Mouse (Mus musculus) forebrain, embryonic 16.5 days (tissue): Measurements from ENCODE around the gene Cpne6. TPM values are rescaled to one million over a fixed set of nuclear protein-coding genes. Genes with fewer than 3 reads are reported as not detected.

Experiments
- ATAC-seq: fragments of 200-750 bp; cut with Nextera tagmentation; 2 replicates; pipeline ENCODE4 v1.8.0; 2017; ENCODE audit warnings: mild to moderate bottlenecking, moderate library complexity
- H3K27ac ChIP-seq: fragments of 300-500 bp; sonication (generic); 2 replicates; pipeline ENCODE4 v1.5.1; 2014; ENCODE audit warnings: low read length, control low read depth
- H3K27me3 ChIP-seq: fragments of 300-500 bp; sonication (generic); replicated peaks from 2 replicates; pipeline ENCODE4 v1.6.1; 2014; ENCODE audit warnings: low read length; ENCODE audit not compliant: control insufficient read depth, insufficient read depth
- H3K36me3 ChIP-seq: fragments of 300-500 bp; sonication (generic); 2 replicates; pipeline ENCODE4 v1.6.1; 2014; ENCODE audit not compliant: control insufficient read depth, insufficient read depth
- H3K4me1 ChIP-seq: fragments of 300-500 bp; sonication (generic); replicated peaks from 2 replicates; pipeline ENCODE4 v1.6.1; 2014; ENCODE audit warnings: low read length; ENCODE audit not compliant: control insufficient read depth, insufficient read depth
- H3K4me2 ChIP-seq: fragments of 300-500 bp; sonication (generic); 2 replicates; pipeline ENCODE4 v1.6.1; 2014; ENCODE audit warnings: mild to moderate bottlenecking, low read length, control low read depth
- H3K4me3 ChIP-seq: fragments of 300-500 bp; sonication (generic); replicated peaks from 2 replicates; pipeline ENCODE4 v1.5.1; 2014; ENCODE audit warnings: mild to moderate bottlenecking, low read length, control low read depth
- H3K9ac ChIP-seq: fragments of 300-500 bp; sonication (generic); replicated peaks from 2 replicates; pipeline ENCODE4 v1.6.1; 2014; ENCODE audit warnings: low read depth, low read length, control low read depth
- H3K9me3 ChIP-seq: fragments of 300-500 bp; sonication (generic); 2 replicates; pipeline ENCODE4 v1.6.1; 2016; ENCODE audit warnings: low read length; ENCODE audit not compliant: control insufficient read depth
- WGBS: fragments of 180-500 bp; shearing (Covaris S2); extraction: QIAGEN DNeasy Blood & Tissue Kit; methylation state at CpG from one replicate; pipeline ENCODE4 v1.1.7; 2014; 5-methylcytosine and 5-hydroxymethylcytosine counted together
- polyA plus RNA-seq: library from polyadenylated mRNA; unstranded; fragments of >200 nt; fragmentation: Nextera tagmentation; extraction: Ambion mirVana; gene quantifications from 2 replicates; pipeline ENCODE4 v1.2.1, GENCODE M21; 2015

The Cpne6 gene
- polyA plus RNA-seq, 1 experiment from 2014 or later, result 18.0 TPM

- H3K4me3 ChIP-seq, result peak overlapping the region; percentile 63
- no peaks in the 10 kb centered on the region for H3K36me3 ChIP-seq
- H3K27me3 ChIP-seq, result no peaks in the 10 kb centered on the region
- H3K27ac ChIP-seq, result peak overlapping the region; percentile 67
- H3K9ac ChIP-seq, result peak overlapping the region; percentile 76
- WGBS, result 5% methylated on average over 10 of the region's 10 CpGs
- H3K4me1 ChIP-seq, result peaks cover 26% of the 10 kb centered on the region
- ATAC-seq, result peak; percentile 62
- H3K9me3 ChIP-seq, result no peaks in the 10 kb centered on the region
- peak overlapping the region; percentile 83 for H3K4me2 ChIP-seq
Measured at GRCm38 (mm10) chr14:55540787-55541321, 30.6 kb downstream of the Cpne6 start.

- no peak overlapping the region for H3K27ac ChIP-seq
- H3K9me3 ChIP-seq, result no peaks in the 10 kb centered on the region
- no peaks in the 10 kb centered on the region for H3K36me3 ChIP-seq
- H3K4me1 ChIP-seq, result peaks cover 26% of the 10 kb centered on the region
- no peaks in the 10 kb centered on the region for H3K27me3 ChIP-seq
- H3K9ac ChIP-seq, result no peak overlapping the region
- no peak overlapping the region for H3K4me2 ChIP-seq
- no peak for ATAC-seq
- WGBS, result 97% methylated on average over 12 of the region's 12 CpGs
- H3K4me3 ChIP-seq, result no peak overlapping the region
Measured at GRCm38 (mm10) chr14:55542268-55542667, 32.0 kb downstream of the Cpne6 start.

- ATAC-seq, result no peak
- Histone ChIP-seq H3K4me2 (no peak overlapping the region), H3K9ac (peak overlapping the region; percentile 23; the same call in 1 of the 2 replicates), H3K27ac (no peak overlapping the region), H3K9me3 (no peaks in the 10 kb centered on the region), H3K27me3 (no peaks in the 10 kb centered on the region), H3K4me1 (peaks cover 26% of the 10 kb centered on the region), H3K36me3 (peaks cover 2% of the 10 kb centered on the region; the same call in 1 of the 2 replicates), H3K4me3 (no peak overlapping the region)
- 47% methylated on average over 9 of the region's 9 CpGs for WGBS
Measured at GRCm38 (mm10) chr14:55544334-55544733, 34.1 kb downstream of the Cpne6 start.

GRCm38 (mm10) chr14:55550191-55550590 lies 39.9 kb downstream of the Cpne6 start:
- no peak for ATAC-seq
- no peaks in the 10 kb centered on the region for H3K9me3 ChIP-seq
- H3K27ac ChIP-seq, result no peak overlapping the region
- WGBS, result 73% methylated on average over 6 of the region's 6 CpGs
- H3K9ac ChIP-seq, result no peak overlapping the region
- H3K4me2 ChIP-seq, result no peak overlapping the region
- H3K4me1 ChIP-seq, result no peaks in the 10 kb centered on the region
- no peak overlapping the region for H3K4me3 ChIP-seq
- H3K27me3 ChIP-seq, result no peaks in the 10 kb centered on the region
- H3K36me3 ChIP-seq, result peaks cover 2% of the 10 kb centered on the region; the same call in 1 of the 2 replicates

GRCm38 (mm10) chr14:55551347-55551746 lies 41.1 kb downstream of the Cpne6 start:
- Histone ChIP-seq H3K9me3 (no peaks in the 10 kb centered on the region), H3K4me2 (no peak overlapping the region), H3K27me3 (no peaks in the 10 kb centered on the region), H3K36me3 (peaks cover 2% of the 10 kb centered on the region; the same call in 1 of the 2 replicates), H3K4me1 (no peaks in the 10 kb centered on the region), H3K9ac (no peak overlapping the region), H3K4me3 (no peak overlapping the region), H3K27ac (no peak overlapping the region)
- 73% methylated on average over 5 of the region's 5 CpGs for WGBS
- ATAC-seq, result no peak

- H3K9ac ChIP-seq, result no peak overlapping the region
- no peaks in the 10 kb centered on the region for H3K27me3 ChIP-seq
- H3K4me3 ChIP-seq, result no peak overlapping the region
- H3K4me1 ChIP-seq, result no peaks in the 10 kb centered on the region
- H3K36me3 ChIP-seq, result peaks cover 2% of the 10 kb centered on the region; the same call in 1 of the 2 replicates
- no peak overlapping the region for H3K4me2 ChIP-seq
- WGBS, result 92% methylated on average over 8 of the region's 8 CpGs
- no peaks in the 10 kb centered on the region for H3K9me3 ChIP-seq
- no peak for ATAC-seq
- H3K27ac ChIP-seq, result no peak overlapping the region
Measured at GRCm38 (mm10) chr14:55551794-55552193, 41.5 kb downstream of the Cpne6 start.

- H3K36me3 ChIP-seq, result no peaks in the 10 kb centered on the region
- ATAC-seq, result no peak
- no peak overlapping the region for H3K4me2 ChIP-seq
- no peaks in the 10 kb centered on the region for H3K27me3 ChIP-seq
- no peak overlapping the region for H3K9ac ChIP-seq
- 0 out of 2 replicates have a peak, but pooled peaks cover 2% of the 10 kb centered on the region for H3K4me1 ChIP-seq
- no peak overlapping the region for H3K27ac ChIP-seq
- no peaks in the 10 kb centered on the region for H3K9me3 ChIP-seq
- H3K4me3 ChIP-seq, result no peak overlapping the region
Measured at GRCm38 (mm10) chr14:55554635-55555034, 44.4 kb downstream of the Cpne6 start.

GRCm38 (mm10) chr14:55555788-55556187 lies 45.5 kb downstream of the Cpne6 start:
- no peak for ATAC-seq
- H3K9me3 ChIP-seq, result no peaks in the 10 kb centered on the region
- WGBS, result 80% methylated on average over 3 of the region's 3 CpGs
- no peak overlapping the region for H3K27ac ChIP-seq
- H3K4me1 ChIP-seq, result 0 out of 2 replicates have a peak, but pooled peaks cover 2% of the 10 kb centered on the region
- H3K4me2 ChIP-seq, result no peak overlapping the region
- H3K9ac ChIP-seq, result no peak overlapping the region
- no peak overlapping the region for H3K4me3 ChIP-seq
- H3K27me3 ChIP-seq, result no peaks in the 10 kb centered on the region
- H3K36me3 ChIP-seq, result no peaks in the 10 kb centered on the region

GRCm38 (mm10) chr14:55557003-55557402 lies 46.8 kb downstream of the Cpne6 start:
- Histone ChIP-seq H3K9ac (no peak overlapping the region), H3K36me3 (no peaks in the 10 kb centered on the region), H3K9me3 (no peaks in the 10 kb centered on the region), H3K4me3 (no peak overlapping the region), H3K4me1 (peaks cover 13% of the 10 kb centered on the region), H3K27ac (no peak overlapping the region), H3K27me3 (no peaks in the 10 kb centered on the region), H3K4me2 (no peak overlapping the region)
- no peak for ATAC-seq
- WGBS, result 28% methylated on average over 5 of the region's 5 CpGs

GRCm38 (mm10) chr14:55557587-55557986 lies 47.3 kb downstream of the Cpne6 start:
- Histone ChIP-seq H3K27ac (no peak overlapping the region), H3K4me1 (peaks cover 15% of the 10 kb centered on the region), H3K9ac (no peak overlapping the region), H3K4me2 (no peak overlapping the region), H3K27me3 (no peaks in the 10 kb centered on the region), H3K36me3 (no peaks in the 10 kb centered on the region), H3K9me3 (no peaks in the 10 kb centered on the region), H3K4me3 (no peak overlapping the region)
- 90% methylated on average over 3 of the region's 3 CpGs for WGBS
- ATAC-seq, result no peak
